Mouse (Mus musculus) midbrain, embryonic 15.5 days (tissue): ENCODE data around the gene Hoxb2. TPM values are rescaled to one million over a fixed set of nuclear protein-coding genes. Genes with fewer than 3 reads are reported as not detected.

Source experiments
- ATAC-seq: fragments of 200-750 bp; cut with Nextera tagmentation; replicated peaks from 2 replicates; pipeline ENCODE4 v1.8.0; 2017; ENCODE audit warnings: moderate TSS enrichment
- H3K27ac ChIP-seq: fragments of 300-500 bp; sonication (generic); 2 replicates; pipeline ENCODE4 v1.5.1; 2015; ENCODE audit warnings: mild to moderate bottlenecking, inconsistent platforms
- H3K27me3 ChIP-seq: fragments of 300-500 bp; sonication (generic); replicated peaks from 2 replicates; pipeline ENCODE4 v1.6.1; 2015; ENCODE audit warnings: inconsistent platforms
- H3K36me3 ChIP-seq: fragments of 300-500 bp; sonication (generic); replicated peaks from 2 replicates; pipeline ENCODE4 v1.6.1; 2015; ENCODE audit warnings: inconsistent platforms
- H3K4me1 ChIP-seq: fragments of 300-500 bp; sonication (generic); 2 replicates; pipeline ENCODE4 v1.6.1; 2015; ENCODE audit warnings: inconsistent platforms
- H3K4me2 ChIP-seq: fragments of 300-500 bp; sonication (generic); 2 replicates; pipeline ENCODE4 v1.6.1; 2015; ENCODE audit warnings: inconsistent platforms, mild to moderate bottlenecking, moderate library complexity
- H3K4me3 ChIP-seq: fragments of 300-500 bp; sonication (generic); 2 replicates; pipeline ENCODE4 v1.5.1; 2015; ENCODE audit warnings: mild to moderate bottlenecking, inconsistent platforms
- H3K9ac ChIP-seq: fragments of 300-500 bp; sonication (generic); 2 replicates; pipeline ENCODE4 v1.6.1; 2015; ENCODE audit warnings: mild to moderate bottlenecking, inconsistent platforms
- H3K9me3 ChIP-seq: fragments of 300-500 bp; sonication (generic); 2 replicates; pipeline ENCODE4 v1.6.1; 2016; ENCODE audit warnings: inconsistent platforms
- WGBS: fragments of 180-500 bp; shearing (Covaris S2); methylation state at CpG from one replicate; pipeline ENCODE4 v1.1.7; 2015; ENCODE audit warnings: mixed read lengths; 5-methylcytosine and 5-hydroxymethylcytosine counted together
- polyA plus RNA-seq: library from polyadenylated mRNA; unstranded; fragments of >200 nt; fragmentation: Nextera tagmentation; extraction: Ambion mirVana; gene quantifications from 2 replicates; pipeline ENCODE4 v1.2.1, GENCODE M21; 2015

The Hoxb2 gene
- polyA plus RNA-seq, 1 experiment from 2014 or later = 0.32 TPM

DNA sequence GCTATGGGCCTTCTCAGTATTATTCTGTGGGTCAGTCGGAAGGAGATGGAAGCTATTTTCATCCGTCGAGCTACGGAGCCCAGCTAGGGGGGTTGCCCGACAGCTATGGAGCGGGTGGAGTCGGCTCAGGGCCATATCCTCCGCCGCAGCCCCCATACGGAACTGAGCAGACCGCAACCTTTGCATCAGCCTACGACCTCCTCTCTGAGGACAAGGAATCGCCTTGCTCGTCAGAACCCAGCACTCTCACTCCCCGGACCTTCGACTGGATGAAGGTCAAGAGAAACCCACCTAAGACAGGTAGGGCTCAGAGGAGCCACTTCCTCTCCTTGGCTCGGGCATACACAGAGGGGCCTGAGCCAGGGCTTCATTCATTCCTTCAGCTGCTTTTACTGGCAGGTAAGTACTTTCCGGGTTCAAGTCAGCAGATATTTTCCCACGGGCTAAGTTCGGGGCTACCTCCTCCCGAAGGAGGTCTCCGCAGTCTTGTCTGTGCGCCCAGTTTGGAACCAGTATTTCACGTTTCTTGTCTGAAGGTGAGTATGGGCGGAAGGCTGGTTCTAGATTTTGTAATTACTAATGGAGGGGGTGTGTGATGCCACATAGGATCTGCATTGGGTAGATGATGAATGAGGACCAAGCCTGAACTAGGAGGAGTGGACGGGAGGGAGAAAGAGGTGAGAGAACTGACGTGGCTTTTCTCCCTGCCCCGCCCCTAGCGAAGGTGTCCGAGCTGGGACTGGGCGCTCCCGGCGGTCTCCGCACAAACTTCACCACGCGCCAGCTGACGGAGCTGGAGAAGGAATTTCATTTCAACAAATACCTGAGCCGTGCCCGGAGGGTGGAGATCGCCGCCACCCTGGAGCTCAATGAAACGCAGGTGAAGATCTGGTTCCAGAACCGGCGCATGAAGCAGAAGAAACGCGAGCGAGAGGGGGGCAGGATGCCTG is 16.0 kb downstream of the Hoxb2 start:
- Histone ChIP-seq H3K4me3 (no peak overlapping the region), H3K27ac (no peak overlapping the region), H3K27me3 (peaks cover 95% of the 10 kb centered on the region), H3K4me2 (no peak overlapping the region), H3K36me3 (no peaks in the 10 kb centered on the region), H3K9me3 (no peaks in the 10 kb centered on the region), H3K4me1 (no peaks in the 10 kb centered on the region), H3K9ac (no peak overlapping the region)
- WGBS = 3% methylated on average over 47 of the region's 47 CpGs
- no peak for ATAC-seq

GRCm38 (mm10) chr11:96367141-96367540 is 16.8 kb downstream of the Hoxb2 start:
- H3K36me3 ChIP-seq = no peaks in the 10 kb centered on the region
- H3K9me3 ChIP-seq = no peaks in the 10 kb centered on the region
- H3K27me3 ChIP-seq = peaks cover 95% of the 10 kb centered on the region
- no peak overlapping the region for H3K27ac ChIP-seq
- ATAC-seq = no peak
- no peak overlapping the region for H3K4me2 ChIP-seq
- no peak overlapping the region for H3K9ac ChIP-seq
- H3K4me3 ChIP-seq = no peak overlapping the region
- 10% methylated on average over 6 of the region's 6 CpGs for WGBS
- no peaks in the 10 kb centered on the region for H3K4me1 ChIP-seq

- no peak for ATAC-seq
- Histone ChIP-seq H3K9me3 (no peaks in the 10 kb centered on the region), H3K27me3 (peaks cover 95% of the 10 kb centered on the region), H3K4me2 (no peak overlapping the region), H3K4me1 (no peaks in the 10 kb centered on the region), H3K9ac (no peak overlapping the region), H3K4me3 (no peak overlapping the region), H3K36me3 (no peaks in the 10 kb centered on the region), H3K27ac (no peak overlapping the region)
- WGBS = 6% methylated on average over 5 of the region's 5 CpGs
Measured at GRCm38 (mm10) chr11:96368686-96369085, 18.4 kb downstream of the Hoxb2 start.

GRCm38 (mm10) chr11:96369140-96369539 is 18.8 kb downstream of the Hoxb2 start:
- no peak for ATAC-seq
- no peak overlapping the region for H3K9ac ChIP-seq
- no peak overlapping the region for H3K27ac ChIP-seq
- peaks cover 95% of the 10 kb centered on the region for H3K27me3 ChIP-seq
- WGBS = 6% methylated on average over 7 of the region's 7 CpGs
- no peaks in the 10 kb centered on the region for H3K9me3 ChIP-seq
- no peaks in the 10 kb centered on the region for H3K4me1 ChIP-seq
- no peak overlapping the region for H3K4me2 ChIP-seq
- no peaks in the 10 kb centered on the region for H3K36me3 ChIP-seq
- no peak overlapping the region for H3K4me3 ChIP-seq

- Histone ChIP-seq H3K4me2 (no peak overlapping the region), H3K36me3 (no peaks in the 10 kb centered on the region), H3K9me3 (no peaks in the 10 kb centered on the region), H3K4me3 (no peak overlapping the region), H3K9ac (no peak overlapping the region), H3K27ac (no peak overlapping the region), H3K4me1 (no peaks in the 10 kb centered on the region), H3K27me3 (peaks cover 95% of the 10 kb centered on the region)
- no peak for ATAC-seq
- WGBS = 10% methylated on average over 3 of the region's 3 CpGs
Measured at GRCm38 (mm10) chr11:96371726-96372125, 21.4 kb downstream of the Hoxb2 start.

DNA sequence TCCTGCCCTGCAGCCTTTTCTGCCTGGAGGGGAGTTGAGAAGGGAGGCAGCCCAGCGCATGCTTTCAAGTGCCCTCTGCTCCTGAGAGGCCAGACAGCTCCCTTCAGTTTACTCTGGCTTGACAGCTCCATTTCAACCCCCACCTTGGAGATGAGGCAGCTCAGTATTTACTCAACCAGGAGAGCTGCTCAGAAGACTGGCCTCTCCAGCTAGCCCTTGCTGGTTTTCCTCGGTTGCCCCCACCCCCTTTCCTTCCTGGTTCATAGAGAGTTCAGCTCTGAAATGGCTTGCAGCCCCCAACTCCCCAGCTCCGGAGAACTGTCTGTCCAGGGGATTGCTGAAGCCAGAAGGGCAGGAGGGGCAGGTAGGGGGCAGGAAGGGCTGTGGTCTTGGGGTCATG is 22.2 kb downstream of the Hoxb2 start:
- Histone ChIP-seq H3K27ac (no peak overlapping the region), H3K36me3 (no peaks in the 10 kb centered on the region), H3K27me3 (peaks cover 93% of the 10 kb centered on the region), H3K4me2 (no peak overlapping the region), H3K4me3 (no peak overlapping the region), H3K4me1 (no peaks in the 10 kb centered on the region), H3K9me3 (no peaks in the 10 kb centered on the region), H3K9ac (no peak overlapping the region)
- 5% methylated on average over 3 of the region's 3 CpGs for WGBS
- ATAC-seq = no peak

DNA sequence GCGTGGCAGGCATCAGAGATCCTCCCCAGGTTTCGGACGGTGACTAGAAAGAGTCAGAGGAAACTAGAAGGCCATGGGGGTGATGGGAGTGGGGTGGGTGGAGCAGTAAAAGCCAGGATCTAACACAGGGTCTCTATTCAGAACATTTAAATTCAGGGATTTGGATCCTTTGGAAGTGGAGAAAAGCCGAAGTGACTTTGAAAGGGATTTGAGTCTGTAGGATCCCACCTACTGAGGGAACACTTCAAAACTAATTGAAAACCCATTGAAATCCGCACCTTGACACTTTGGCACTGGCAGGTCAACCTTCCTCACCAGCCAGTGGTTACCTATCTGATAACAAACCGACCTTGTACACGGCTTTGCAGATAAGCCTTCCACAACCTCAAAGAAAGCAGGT is 24.5 kb downstream of the Hoxb2 start:
- no peak overlapping the region for H3K27ac ChIP-seq
- no peaks in the 10 kb centered on the region for H3K9me3 ChIP-seq
- H3K36me3 ChIP-seq = no peaks in the 10 kb centered on the region
- 3% methylated on average over 7 of the region's 7 CpGs for WGBS
- no peak overlapping the region for H3K4me3 ChIP-seq
- H3K27me3 ChIP-seq = peaks cover 83% of the 10 kb centered on the region
- H3K9ac ChIP-seq = no peak overlapping the region
- no peaks in the 10 kb centered on the region for H3K4me1 ChIP-seq
- no peak overlapping the region for H3K4me2 ChIP-seq
- ATAC-seq = no peak

- H3K4me3 ChIP-seq = no peak overlapping the region
- 80% methylated on average over 5 of the region's 5 CpGs for WGBS
- no peak overlapping the region for H3K27ac ChIP-seq
- H3K4me2 ChIP-seq = no peak overlapping the region
- H3K36me3 ChIP-seq = no peaks in the 10 kb centered on the region
- H3K4me1 ChIP-seq = no peaks in the 10 kb centered on the region
- H3K9ac ChIP-seq = no peak overlapping the region
- no peak for ATAC-seq
- peaks cover 11% of the 10 kb centered on the region; the same call in 1 of the 2 replicates for H3K27me3 ChIP-seq
- H3K9me3 ChIP-seq = no peaks in the 10 kb centered on the region
Measured at GRCm38 (mm10) chr11:96383381-96383780, 33.1 kb downstream of the Hoxb2 start.

DNA sequence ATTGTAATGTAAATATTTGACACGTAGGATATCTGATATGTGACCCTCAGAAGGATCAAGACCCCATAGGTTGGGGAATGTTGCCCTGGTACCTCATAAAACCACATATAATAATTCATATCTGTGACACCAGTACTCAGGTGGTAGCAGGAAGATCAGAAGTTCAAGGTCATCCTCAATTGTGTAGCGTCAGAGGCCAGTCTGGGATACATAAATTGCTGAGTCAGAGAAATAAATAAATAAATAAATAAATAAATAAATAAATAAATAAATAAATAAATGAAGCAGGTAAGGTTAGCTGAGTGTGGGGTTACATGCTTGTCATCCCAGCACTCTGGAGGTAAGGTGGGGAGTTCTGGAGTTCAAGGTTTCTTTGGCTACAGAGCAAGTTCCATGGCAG is 37.3 kb downstream of the Hoxb2 start:
- 88% methylated on average over 2 of the region's 2 CpGs for WGBS
- H3K27me3 ChIP-seq = no peaks in the 10 kb centered on the region
- no peak overlapping the region for H3K4me2 ChIP-seq

GRCm38 (mm10) chr11:96396772-96397626 is 46.7 kb downstream of the Hoxb2 start:
- Histone ChIP-seq H3K4me2 (no peak overlapping the region), H3K4me1 (peaks cover 5% of the 10 kb centered on the region), H3K36me3 (no peaks in the 10 kb centered on the region), H3K9ac (no peak overlapping the region), H3K9me3 (no peaks in the 10 kb centered on the region), H3K27me3 (peaks cover 13% of the 10 kb centered on the region), H3K27ac (no peak overlapping the region), H3K4me3 (no peak overlapping the region)
- ATAC-seq = no peak
- WGBS = 11% methylated on average over 15 of the region's 15 CpGs

More for the DNA sequence above, 37.3 kb downstream of the Hoxb2 start:
- Histone ChIP-seq H3K4me1 (no peaks in the 10 kb centered on the region), H3K27ac (no peak overlapping the region), H3K36me3 (no peaks in the 10 kb centered on the region), H3K4me3 (no peak overlapping the region), H3K9me3 (no peaks in the 10 kb centered on the region), H3K9ac (no peak overlapping the region)
- no peak for ATAC-seq

GRCm38 (mm10) chr11:96397806-96398335 is 47.5 kb downstream of the Hoxb2 start:
- Histone ChIP-seq H3K27me3 (peaks cover 13% of the 10 kb centered on the region), H3K4me3 (no peak overlapping the region), H3K36me3 (no peaks in the 10 kb centered on the region), H3K27ac (no peak overlapping the region), H3K4me1 (peaks cover 5% of the 10 kb centered on the region), H3K9me3 (no peaks in the 10 kb centered on the region), H3K4me2 (no peak overlapping the region), H3K9ac (no peak overlapping the region)
- 31% methylated on average over 7 of the region's 7 CpGs for WGBS
- no peak for ATAC-seq

DNA sequence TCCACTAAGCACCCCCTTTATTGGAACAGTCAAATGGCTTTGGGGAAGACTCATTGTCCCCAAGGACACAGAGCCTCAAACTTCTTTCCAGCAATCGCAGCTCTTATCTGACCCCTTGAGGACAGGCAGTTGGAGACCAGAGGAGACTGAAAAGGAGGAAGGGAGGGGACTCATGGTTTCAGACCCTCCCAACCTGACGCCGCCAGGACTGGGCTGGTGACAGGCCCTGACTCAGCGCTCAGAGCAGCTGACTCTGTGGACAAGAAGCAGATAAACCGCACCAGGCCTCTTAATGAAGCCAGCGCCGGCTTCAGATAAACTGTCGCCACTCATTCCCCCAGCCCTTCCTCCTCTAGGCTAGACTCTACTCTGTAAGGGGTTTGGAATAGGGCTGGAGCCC is 49.6 kb downstream of the Hoxb2 start:
- no peak for ATAC-seq
- peaks cover 13% of the 10 kb centered on the region for H3K27me3 ChIP-seq
- WGBS = 32% methylated on average over 8 of the region's 8 CpGs
- no peak overlapping the region for H3K4me2 ChIP-seq
- H3K9ac ChIP-seq = no peak overlapping the region
- no peak overlapping the region for H3K27ac ChIP-seq
- H3K36me3 ChIP-seq = no peaks in the 10 kb centered on the region
- H3K9me3 ChIP-seq = no peaks in the 10 kb centered on the region
- H3K4me3 ChIP-seq = no peak overlapping the region
- H3K4me1 ChIP-seq = peaks cover 5% of the 10 kb centered on the region
